Mouse (Mus musculus) heart, embryonic 15.5 days (tissue): ENCODE measurements around the gene Pkp3. TPM values are rescaled to one million over a fixed set of nuclear protein-coding genes. Genes with fewer than 3 reads are reported as not detected.
"Not testable (repeated sequence)": the region's sequence is repeated elsewhere in the genome, so short reads cannot be mapped to it uniquely, and the experiment has no call there.

Experiments
- ATAC-seq: fragments of 200-750 bp; cut with Nextera tagmentation; replicated peaks from 2 replicates; pipeline ENCODE4 v1.8.0; 2017; ENCODE audit warnings: low read depth, moderate TSS enrichment; ENCODE audit not compliant: insufficient number of reproducible peaks, insufficient read depth, low FRiP score
- H3K27ac ChIP-seq: fragments of 300-500 bp; sonication (generic); 2 replicates; pipeline ENCODE4 v1.5.1; 2015; ENCODE audit warnings: mild to moderate bottlenecking, inconsistent platforms
- H3K27me3 ChIP-seq: fragments of 300-500 bp; sonication (generic); 2 replicates; pipeline ENCODE4 v1.6.1; 2015; ENCODE audit warnings: inconsistent platforms
- H3K36me3 ChIP-seq: fragments of 300-500 bp; sonication (generic); 2 replicates; pipeline ENCODE4 v1.6.1; 2015; ENCODE audit warnings: mild to moderate bottlenecking, inconsistent platforms
- H3K4me1 ChIP-seq: fragments of 300-500 bp; sonication (generic); replicated peaks from 2 replicates; pipeline ENCODE4 v1.6.1; 2015; ENCODE audit warnings: inconsistent platforms
- H3K4me2 ChIP-seq: fragments of 300-500 bp; sonication (generic); 2 replicates; pipeline ENCODE4 v1.6.1; 2015; ENCODE audit warnings: inconsistent platforms, mild to moderate bottlenecking, moderate library complexity
- H3K4me3 ChIP-seq: fragments of 300-500 bp; sonication (generic); 2 replicates; pipeline ENCODE4 v1.5.1; 2015; ENCODE audit warnings: mild to moderate bottlenecking, inconsistent platforms
- H3K9ac ChIP-seq: fragments of 300-500 bp; sonication (generic); 2 replicates; pipeline ENCODE4 v1.6.1; 2015; ENCODE audit warnings: mild to moderate bottlenecking, inconsistent platforms
- H3K9me3 ChIP-seq: fragments of 300-500 bp; sonication (generic); replicated peaks from 2 replicates; pipeline ENCODE4 v1.6.1; 2016; ENCODE audit warnings: inconsistent platforms
- WGBS: fragments of 180-500 bp; shearing (Covaris S2); methylation state at CpG from one replicate; pipeline ENCODE4 v1.1.7; 2015; ENCODE audit warnings: mixed read lengths; 5-methylcytosine and 5-hydroxymethylcytosine counted together
- polyA plus RNA-seq: library from polyadenylated mRNA; unstranded; fragments of >200 nt; fragmentation: Nextera tagmentation; extraction: Ambion mirVana; gene quantifications from 2 replicates; pipeline ENCODE4 v1.2.1, GENCODE M21; 2015

Pkp3 gene
- polyA plus RNA-seq: 0.97 and 5.9 TPM in 2 replicates

GRCm38 (mm10) chr7:141077841-141078240 is at the start of gene Pkp3:
TSS of gene Pkp3 (plus strand) at chr7:141078218.
- no peak within 1 kb of the TSS for H3K27ac ChIP-seq
- H3K9me3 ChIP-seq: no peaks in the 10 kb centered on the region
- 85% methylated on average over 15 of the region's 15 CpGs for WGBS
- H3K9ac ChIP-seq: no peak within 1 kb of the TSS
- H3K4me3 ChIP-seq: no peak within 1 kb of the TSS
- no peak for ATAC-seq
- H3K4me1 ChIP-seq: no peaks in the 10 kb centered on the region
- no peaks in the 10 kb centered on the region for H3K36me3 ChIP-seq
- peaks cover 64% of the 10 kb centered on the region for H3K27me3 ChIP-seq
- no peak within 1 kb of the TSS for H3K4me2 ChIP-seq

- 90% methylated on average over 2 of the region's 2 CpGs for WGBS
- H3K27me3 ChIP-seq: no peaks in the 10 kb centered on the region
Measured at GRCm38 (mm10) chr7:141028831-141029230, 49.2 kb upstream of the Pkp3 start, which contains the start of gene Gm17387. TSS of gene Gm17387 (plus strand) at chr7:141029131.

GRCm38 (mm10) chr7:141030390-141030789 is 47.6 kb upstream of the Pkp3 start:
- Histone ChIP-seq H3K4me2 (no peak overlapping the region), H3K36me3 (no peaks in the 10 kb centered on the region), H3K9ac (no peak overlapping the region), H3K4me1 (no peaks in the 10 kb centered on the region), H3K27me3 (no peaks in the 10 kb centered on the region), H3K9me3 (no peaks in the 10 kb centered on the region), H3K27ac (no peak overlapping the region), H3K4me3 (no peak overlapping the region)
- WGBS: 57% methylated on average over 3 of the region's 3 CpGs
- no peak for ATAC-seq

More at GRCm38 (mm10) chr7:141028831-141029230, 49.2 kb upstream of the Pkp3 start, which contains the start of gene Gm17387:
- H3K4me3 ChIP-seq: no peak within 1 kb of the TSS
- H3K9ac ChIP-seq: no peak within 1 kb of the TSS
- ATAC-seq: no peak
- no peak within 1 kb of the TSS for H3K27ac ChIP-seq
- no peaks in the 10 kb centered on the region for H3K9me3 ChIP-seq
- no peaks in the 10 kb centered on the region for H3K4me1 ChIP-seq
- H3K4me2 ChIP-seq: no peak within 1 kb of the TSS
- no peaks in the 10 kb centered on the region for H3K36me3 ChIP-seq

- H3K36me3 ChIP-seq: no peaks in the 10 kb centered on the region
- no peak overlapping the region for H3K27ac ChIP-seq
- H3K27me3 ChIP-seq: no peaks in the 10 kb centered on the region
- no peak for ATAC-seq
- WGBS: 63% methylated on average over 9 of the region's 9 CpGs
- H3K4me2 ChIP-seq: no peak overlapping the region
- H3K4me3 ChIP-seq: no peak overlapping the region
- no peak overlapping the region for H3K9ac ChIP-seq
- no peaks in the 10 kb centered on the region for H3K9me3 ChIP-seq
- no peaks in the 10 kb centered on the region for H3K4me1 ChIP-seq
Measured at GRCm38 (mm10) chr7:141032458-141033167, 45.4 kb upstream of the Pkp3 start.

GRCm38 (mm10) chr7:141036624-141037023 is 41.4 kb upstream of the Pkp3 start:
- not testable (repeated sequence) for H3K27me3 ChIP-seq, H3K4me3 ChIP-seq, H3K27ac ChIP-seq, H3K9me3 ChIP-seq, H3K4me1 ChIP-seq, ATAC-seq, H3K4me2 ChIP-seq, H3K9ac ChIP-seq, H3K36me3 ChIP-seq
- 75% methylated on average over 1 of the region's 2 CpGs for WGBS

GRCm38 (mm10) chr7:141038090-141039032 is 39.7 kb upstream of the Pkp3 start:
- Histone ChIP-seq H3K4me2 (no peak overlapping the region), H3K9me3 (no peaks in the 10 kb centered on the region), H3K36me3 (no peaks in the 10 kb centered on the region), H3K27ac (no peak overlapping the region), H3K4me3 (no peak overlapping the region), H3K27me3 (no peaks in the 10 kb centered on the region), H3K9ac (no peak overlapping the region), H3K4me1 (peaks cover 7% of the 10 kb centered on the region)
- 54% methylated on average over 20 of the region's 21 CpGs for WGBS
- no peak; the same call in 1 of the 2 replicates for ATAC-seq

GRCm38 (mm10) chr7:141039386-141040107 is 38.5 kb upstream of the Pkp3 start:
- Histone ChIP-seq H3K4me1 (peaks cover 7% of the 10 kb centered on the region), H3K27me3 (no peaks in the 10 kb centered on the region), H3K9ac (no peak overlapping the region), H3K9me3 (no peaks in the 10 kb centered on the region), H3K4me3 (no peak overlapping the region), H3K36me3 (no peaks in the 10 kb centered on the region), H3K27ac (no peak overlapping the region), H3K4me2 (no peak overlapping the region)
- 81% methylated on average over 4 of the region's 4 CpGs for WGBS
- ATAC-seq: no peak

- 0 out of 2 replicates have a peak overlapping the region, but pooled peaks have one; percentile 25 for H3K4me2 ChIP-seq
- no peak overlapping the region; the same call in 1 of the 2 replicates for H3K9ac ChIP-seq
- H3K4me3 ChIP-seq: no peak overlapping the region
- H3K9me3 ChIP-seq: no peaks in the 10 kb centered on the region
- H3K36me3 ChIP-seq: no peaks in the 10 kb centered on the region
- no peaks in the 10 kb centered on the region for H3K27me3 ChIP-seq
- no peak; the same call in 1 of the 2 replicates for ATAC-seq
- peak overlapping the region; percentile 85 for H3K27ac ChIP-seq
- peaks cover 7% of the 10 kb centered on the region for H3K4me1 ChIP-seq
- WGBS: 35% methylated on average over 7 of the region's 9 CpGs
Measured at GRCm38 (mm10) chr7:141040867-141041606, 37.0 kb upstream of the Pkp3 start.

- Histone ChIP-seq H3K4me3 (no peak overlapping the region), H3K9ac (no peak overlapping the region; the same call in 1 of the 2 replicates), H3K27ac (peak overlapping the region; percentile 85), H3K36me3 (no peaks in the 10 kb centered on the region), H3K4me2 (0 out of 2 replicates have a peak overlapping the region, but pooled peaks have one; percentile 18), H3K27me3 (no peaks in the 10 kb centered on the region), H3K4me1 (peaks cover 7% of the 10 kb centered on the region), H3K9me3 (no peaks in the 10 kb centered on the region)
- ATAC-seq: peak; percentile 82
- WGBS: 6% methylated on average over 5 of the region's 5 CpGs
Measured at GRCm38 (mm10) chr7:141041661-141042060, 36.4 kb upstream of the Pkp3 start.

GRCm38 (mm10) chr7:141042539-141042938 is 35.5 kb upstream of the Pkp3 start:
- Histone ChIP-seq H3K27me3 (no peaks in the 10 kb centered on the region), H3K4me2 (no peak overlapping the region), H3K9ac (no peak overlapping the region), H3K4me3 (no peak overlapping the region), H3K4me1 (peaks cover 15% of the 10 kb centered on the region), H3K9me3 (no peaks in the 10 kb centered on the region), H3K27ac (peak overlapping the region; percentile 34; the same call in 1 of the 2 replicates), H3K36me3 (no peaks in the 10 kb centered on the region)
- WGBS: 53% methylated on average over 4 of the region's 4 CpGs
- ATAC-seq: no peak
